Mouse (Mus musculus): ENCODE data around the gene Tbx2. TPM values are rescaled to one million over a fixed set of nuclear protein-coding genes. Genes with fewer than 3 reads are reported as not detected.

The Tbx2 gene
- 17.2 and 21.6 TPM in 2 replicates for polyA plus RNA-seq (2012; rRNA removed)

DNA sequence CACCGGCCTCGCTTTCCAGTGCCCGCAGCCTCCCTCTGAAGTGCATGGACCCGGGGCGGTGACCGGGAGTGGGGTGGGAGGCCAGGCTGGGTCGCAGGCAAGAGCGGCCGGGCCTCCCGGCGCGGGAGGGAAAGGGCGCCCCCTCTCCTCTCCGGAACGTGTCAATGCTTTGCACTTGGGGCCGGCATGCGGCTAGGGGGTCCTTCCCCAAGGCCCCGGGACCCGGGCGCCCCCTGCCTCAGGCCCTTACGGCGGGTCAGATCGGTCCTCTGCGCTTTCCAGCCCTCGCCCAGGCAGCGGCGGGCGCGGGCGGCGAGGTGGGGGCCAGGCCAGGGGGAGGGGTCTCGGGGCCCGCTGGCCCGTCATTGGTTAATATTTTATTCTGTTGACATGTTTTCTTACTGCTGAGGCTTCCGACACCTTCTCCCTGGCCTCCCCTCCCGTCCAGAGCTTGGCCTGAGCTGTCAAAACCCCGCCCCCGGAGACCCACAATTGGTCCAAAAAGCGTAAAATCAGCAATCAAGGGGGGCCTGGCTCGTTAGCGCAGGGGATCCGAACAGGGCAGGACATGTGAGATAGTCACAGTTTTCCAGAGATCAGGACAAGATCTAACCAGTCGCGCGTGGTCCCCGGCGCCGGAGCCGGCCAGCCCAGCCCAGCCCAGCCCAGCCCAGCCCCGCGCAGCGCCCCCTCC is at the start of gene Tbx2:
Gene Tbx2, plus strand, starts transcription at position 321 of the 694 bp plus-strand sequence.

DNA sequence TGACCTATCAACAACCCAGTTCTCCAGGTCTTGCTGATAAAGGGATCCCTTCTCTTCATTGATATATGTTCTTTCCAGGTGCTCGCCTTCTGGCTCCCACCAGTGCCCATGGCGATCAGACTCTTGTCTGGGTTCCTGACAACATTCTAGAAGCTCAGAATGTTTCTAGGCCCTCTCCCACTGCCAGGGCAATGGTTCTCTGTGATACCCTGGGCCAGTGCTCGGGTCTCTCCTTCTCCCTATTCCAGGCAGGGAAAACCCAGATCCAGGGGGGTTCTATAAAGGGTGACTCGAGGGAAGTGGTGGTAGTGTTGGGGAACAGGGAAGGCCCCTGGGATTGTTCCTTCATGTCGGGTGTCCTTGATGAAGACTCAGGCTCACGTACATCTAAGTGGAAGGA is 17.9 kb downstream of the Tbx2 start, which contains the start of gene Gm11444:
Gene Gm11444, minus strand, starts transcription at position 101 of the 400 bp plus-strand sequence.

DNA sequence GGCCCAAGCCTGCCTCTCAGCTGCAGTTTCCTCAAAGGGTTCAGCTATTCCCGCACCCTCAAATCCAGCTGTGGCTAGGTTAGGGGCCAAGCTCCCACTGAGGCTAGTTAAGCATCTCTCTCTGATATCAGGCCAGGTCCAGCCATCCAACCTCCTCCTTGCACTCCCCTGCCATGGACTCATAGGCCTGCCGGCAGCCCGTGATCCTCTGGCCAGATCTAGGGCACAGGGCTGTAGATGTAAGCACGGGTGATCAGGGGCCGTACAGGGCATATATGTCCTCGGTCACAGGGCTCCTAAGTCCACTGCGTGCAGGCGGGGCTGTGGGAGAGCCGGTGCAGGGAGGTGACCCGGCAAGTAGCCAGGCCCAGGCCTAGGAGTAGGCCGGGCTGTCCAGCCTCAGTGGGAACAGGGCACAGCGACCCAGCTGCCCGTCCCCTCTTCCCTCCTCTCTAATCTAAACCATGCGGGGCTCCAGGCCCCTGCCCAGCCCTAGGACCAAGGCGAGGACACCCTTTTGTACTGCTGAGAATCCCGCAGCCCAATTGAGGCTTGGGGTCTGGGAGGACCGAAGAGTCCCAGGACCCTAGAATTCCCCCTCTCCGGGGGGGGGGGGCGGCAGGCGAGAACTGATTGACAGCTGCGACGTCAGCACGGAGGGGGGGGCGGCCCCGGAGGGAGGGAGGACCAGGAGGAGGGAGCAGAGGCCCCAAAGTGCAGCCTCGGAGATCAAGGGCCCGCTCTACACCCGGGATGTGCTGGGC is 53.5 kb downstream of the Tbx2 start, which contains the start of gene Tbx4:
Gene Tbx4, plus strand, starts transcription at position 758 of the 764 bp plus-strand sequence.

Other genes starting within 250 kb of the Tbx2 start
- not detected in 2 replicates for gene Gm11444, start 17.8 kb downstream of the Tbx2 start, polyA plus RNA-seq (2012; rRNA removed)
- 0.60 and 0.91 TPM in 2 replicates for gene Tbx4, start 53.9 kb downstream of the Tbx2 start, polyA plus RNA-seq (2012; rRNA removed)